Mouse (Mus musculus) monocyte, adult 5-6 weeks (primary cell): ENCODE measurements around the gene Vps37c. TPM values are rescaled to one million over a fixed set of nuclear protein-coding genes. Genes with fewer than 3 reads are reported as not detected.
A peak's percentile ranks its signal among the peaks of the same experiment; 100 is the strongest.

Experiments used
- ATAC-seq: fragments of 153-309, 156-312 bp; replicated peaks from 2 replicates; pipeline ENCODE4 v1.8.0; 2017; ENCODE audit warnings: mild to moderate bottlenecking; ENCODE audit not compliant: low TSS enrichment, insufficient number of reproducible peaks, severe bottlenecking, poor library complexity, low FRiP score
- total RNA-seq: library from RNA; stranded (forward); fragments of 200-1000, 200-491, 200-594 nt; gene quantifications from 3 replicates; pipeline ENCODE4 v1.2.3, GENCODE M21; 2017

The Vps37c gene
- 7.3 to 22.2 TPM (median 18.7 TPM) in 3 replicates for total RNA-seq

DNA sequence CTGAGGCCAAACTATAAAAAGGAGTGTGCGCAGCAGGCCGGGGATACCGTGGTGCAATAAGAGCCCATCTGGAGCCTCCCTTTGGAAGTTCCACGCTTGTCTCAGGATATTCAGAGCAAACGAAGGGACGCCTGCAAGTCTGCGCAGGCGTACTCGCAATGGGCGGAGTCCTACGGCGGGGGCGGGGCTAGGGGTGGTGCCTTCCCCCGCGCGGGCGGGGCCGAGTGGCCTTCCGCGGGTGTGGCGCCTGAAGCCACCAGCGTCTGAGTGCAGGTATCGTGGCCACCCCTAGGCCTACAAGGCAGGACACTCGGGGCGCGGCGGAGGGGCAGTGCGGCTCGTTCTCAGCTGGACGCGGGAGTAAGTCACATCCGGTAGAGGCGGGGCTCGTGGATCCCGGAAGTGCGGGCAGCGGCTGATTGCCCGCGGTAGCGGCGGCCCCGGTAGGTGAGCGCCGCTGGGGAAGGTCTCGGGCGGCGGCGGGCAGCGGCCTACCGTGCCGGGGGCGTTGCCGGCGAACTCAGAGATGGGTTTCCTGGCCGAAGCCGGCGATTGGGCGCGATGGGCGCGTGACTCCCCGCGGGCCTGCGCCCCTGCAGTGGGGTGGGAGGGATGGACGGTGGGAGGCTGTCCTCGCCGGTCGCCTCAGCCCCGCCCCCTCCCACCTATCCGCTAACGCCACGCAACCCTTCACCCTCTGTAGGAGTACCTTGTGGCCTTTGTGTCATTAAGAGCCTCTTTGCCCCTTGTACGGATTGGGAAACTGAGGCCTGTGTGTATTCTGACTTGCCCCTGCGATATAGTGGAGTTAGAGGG lies at the start of gene Vps37c:
Vps37c (plus strand) TSS at position 199 of the 816 bp plus-strand sequence.
- peak; percentile 79 for ATAC-seq

DNA sequence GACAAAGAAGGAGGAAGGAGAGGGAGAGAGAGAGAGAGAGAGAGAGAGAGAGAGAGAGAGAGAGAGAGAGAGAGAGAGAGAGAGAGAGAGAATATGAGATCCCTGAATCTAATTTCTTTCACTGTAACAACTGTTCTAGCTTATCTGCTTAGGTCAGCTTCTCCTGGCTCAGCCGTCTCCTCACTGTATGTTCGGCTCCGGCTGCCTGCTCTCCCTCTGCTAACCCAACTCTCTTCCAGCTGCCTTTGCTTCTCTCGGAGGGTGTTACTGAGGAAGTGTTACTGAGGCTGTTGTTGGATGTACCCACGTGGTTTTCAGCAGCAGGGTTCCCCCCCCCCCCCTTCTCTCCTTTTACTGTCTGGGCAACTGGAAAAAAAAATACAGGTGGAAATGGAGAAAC lies 48.5 kb upstream of the Vps37c start:
- no peak for ATAC-seq

DNA sequence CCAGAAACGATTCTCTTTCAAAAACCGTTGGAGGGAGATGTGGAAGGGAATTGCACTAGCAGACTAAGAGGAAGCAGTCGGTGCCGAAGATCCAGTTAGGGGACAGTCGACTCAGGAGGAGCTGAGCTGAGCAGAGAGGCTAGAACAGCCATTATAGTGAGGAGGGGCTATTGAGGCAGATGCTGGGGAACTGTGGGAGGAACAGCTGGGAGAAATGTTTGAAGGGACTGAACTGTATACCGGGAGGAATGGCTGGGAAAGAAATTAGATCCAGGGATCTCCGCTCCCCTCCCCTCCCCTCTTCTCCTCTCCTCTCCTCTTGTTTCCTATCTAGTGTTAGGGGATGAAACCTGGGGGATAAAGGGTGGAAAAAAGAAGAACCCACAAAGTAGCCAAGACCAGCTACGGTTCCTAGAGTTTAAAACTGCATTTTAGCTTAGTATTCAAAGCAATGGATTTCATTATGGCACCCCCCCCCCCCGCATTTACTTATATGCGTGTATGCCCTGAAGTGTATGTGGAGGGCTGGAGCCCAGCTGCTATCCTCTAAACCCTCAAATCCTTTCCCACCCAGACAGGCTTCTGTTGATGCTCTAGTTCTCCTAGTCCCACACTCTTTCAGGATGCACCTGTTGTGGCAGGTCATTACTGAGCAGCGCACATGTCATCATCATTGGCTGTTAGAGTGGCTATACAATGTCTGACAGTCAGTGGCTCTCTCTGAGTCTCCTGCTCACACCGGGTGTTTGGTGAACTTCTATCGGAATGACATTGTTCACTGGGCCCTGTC lies 47.8 kb upstream of the Vps37c start:
- no peak for ATAC-seq

DNA sequence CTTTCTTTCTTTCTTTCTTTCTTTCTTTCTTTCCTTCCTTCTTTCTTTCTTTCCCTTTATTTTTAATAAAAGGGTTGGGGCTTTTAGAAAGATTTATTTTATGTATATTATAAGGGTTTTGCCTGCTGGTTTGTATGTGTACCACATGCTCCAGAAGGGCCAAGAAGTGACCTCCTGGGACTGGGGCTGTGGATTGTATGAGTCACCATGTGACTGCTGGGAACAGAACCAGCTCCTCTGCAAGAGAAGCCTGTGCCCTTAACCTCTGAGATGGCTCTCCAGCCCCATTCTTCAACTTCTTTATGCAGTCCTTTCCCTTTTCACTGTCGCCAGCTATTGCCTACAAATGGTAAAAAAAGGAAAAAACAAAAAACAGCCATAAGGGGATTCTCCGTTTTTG lies 42.9 kb upstream of the Vps37c start:
- ATAC-seq, result no peak

DNA sequence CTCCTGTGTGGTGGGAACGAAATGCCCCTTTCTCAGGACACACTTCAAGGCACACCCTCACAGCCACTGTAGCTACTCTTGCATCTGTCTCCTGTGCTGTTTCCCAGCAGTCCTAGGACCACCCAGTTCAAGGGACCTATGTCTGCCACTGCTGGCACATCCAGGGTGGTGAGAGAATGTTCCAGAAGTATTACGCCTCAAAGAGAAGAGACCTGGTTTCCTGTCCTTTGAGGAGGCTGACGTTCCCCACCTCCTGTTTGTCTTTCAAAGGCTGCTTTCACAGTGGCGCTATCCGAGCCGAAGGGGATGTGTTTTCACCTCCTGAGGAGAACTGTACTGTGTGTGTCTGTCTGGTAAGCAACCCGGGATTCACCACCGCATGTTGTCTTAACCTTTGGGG lies 40.4 kb upstream of the Vps37c start:
- no peak for ATAC-seq

DNA sequence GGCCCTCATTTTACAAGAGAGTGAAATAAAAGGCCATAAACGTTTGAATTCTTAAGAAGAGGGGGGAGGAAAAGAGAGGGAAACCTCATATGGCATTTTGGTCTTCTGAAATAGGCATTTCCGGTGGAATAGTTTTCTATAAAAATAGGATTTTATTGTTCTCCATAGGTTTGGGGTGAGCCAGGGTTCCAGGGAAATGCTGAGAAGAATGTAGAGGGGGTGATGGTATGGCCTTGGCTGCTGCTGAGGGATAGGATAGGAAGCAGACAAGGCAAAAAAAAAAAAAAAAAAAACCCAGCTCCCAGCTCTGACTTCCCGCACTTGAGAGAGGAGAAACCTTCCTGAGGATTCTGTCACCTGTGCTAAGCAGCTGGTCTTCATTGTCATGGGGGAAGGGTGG lies 32.5 kb upstream of the Vps37c start:
- ATAC-seq, result no peak

DNA sequence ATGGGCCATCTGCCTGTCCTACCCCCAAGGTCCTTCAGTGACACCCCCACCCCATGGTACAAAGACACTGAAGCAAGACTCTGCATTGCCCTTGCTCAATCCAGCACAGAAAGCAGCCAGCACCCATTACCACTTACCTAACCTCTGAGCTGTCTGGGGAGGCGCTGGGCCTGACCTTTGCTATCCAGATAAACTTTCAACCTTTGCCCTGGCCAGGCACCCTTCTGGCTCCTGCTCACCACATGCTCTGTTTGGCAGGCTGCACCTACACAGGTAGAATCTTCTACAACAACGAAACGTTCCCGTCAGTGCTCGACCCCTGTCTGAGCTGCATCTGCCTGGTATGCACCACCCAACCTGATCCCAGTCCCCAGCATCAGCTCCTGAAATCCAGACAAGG lies 30.8 kb upstream of the Vps37c start:
- no peak for ATAC-seq

DNA sequence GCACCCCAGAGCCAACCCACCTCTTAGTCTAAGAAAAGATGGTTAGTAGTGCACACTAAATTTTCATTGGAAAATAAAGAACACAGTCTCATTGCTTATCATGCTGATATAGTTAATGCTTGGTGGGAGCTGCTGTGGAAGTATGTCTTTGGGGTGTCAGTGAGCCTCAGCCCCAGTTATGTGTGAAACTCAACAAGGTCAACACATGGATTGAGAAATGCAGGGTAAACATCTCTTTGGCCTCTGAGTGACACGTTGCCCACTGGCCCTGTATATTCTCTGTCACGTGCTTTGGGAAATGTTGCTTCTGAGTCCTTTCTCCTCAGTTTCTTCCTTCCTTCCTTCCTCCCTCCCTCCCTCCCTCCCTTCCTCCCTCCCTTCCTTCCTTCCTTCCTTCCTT lies 30.1 kb upstream of the Vps37c start:
- no peak for ATAC-seq

DNA sequence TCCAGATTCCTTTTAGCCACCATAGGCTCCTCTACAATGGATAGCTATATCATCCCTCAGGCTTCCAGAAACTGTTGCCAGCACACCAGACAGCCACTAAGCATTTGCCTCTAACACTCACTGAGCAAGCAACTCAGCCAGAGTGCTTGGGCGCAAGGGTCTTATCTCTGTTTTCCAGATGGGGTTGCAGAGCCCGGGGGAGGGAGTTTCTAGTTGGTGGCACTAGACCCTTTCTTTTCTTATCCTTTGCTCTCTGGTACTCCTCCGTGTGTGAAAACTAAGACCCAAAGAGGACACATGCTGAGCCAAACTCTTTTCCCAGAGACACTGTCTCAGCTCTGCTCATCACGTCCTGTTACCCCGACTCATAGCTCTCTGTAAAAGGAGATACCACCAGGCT lies 27.2 kb upstream of the Vps37c start:
- no peak for ATAC-seq

DNA sequence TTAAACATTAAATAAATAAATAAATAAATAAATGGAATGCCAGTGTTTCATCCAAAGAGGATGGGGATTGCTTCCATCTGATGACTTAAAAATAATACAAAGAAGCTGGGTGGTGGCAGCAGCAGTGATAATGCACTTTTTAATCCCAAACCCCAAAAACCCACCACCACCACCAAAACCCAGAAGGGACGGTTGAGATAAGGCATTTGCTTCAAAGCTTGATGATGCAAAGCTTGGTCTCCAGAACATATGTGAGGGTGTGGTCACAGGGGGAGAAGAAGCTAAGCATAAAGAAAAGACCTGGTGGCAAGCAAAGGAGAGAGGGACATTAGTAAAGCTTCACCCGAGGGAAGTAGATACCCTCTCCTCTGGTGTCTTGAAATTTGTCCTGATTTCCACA lies 26.6 kb upstream of the Vps37c start:
- no peak for ATAC-seq

DNA sequence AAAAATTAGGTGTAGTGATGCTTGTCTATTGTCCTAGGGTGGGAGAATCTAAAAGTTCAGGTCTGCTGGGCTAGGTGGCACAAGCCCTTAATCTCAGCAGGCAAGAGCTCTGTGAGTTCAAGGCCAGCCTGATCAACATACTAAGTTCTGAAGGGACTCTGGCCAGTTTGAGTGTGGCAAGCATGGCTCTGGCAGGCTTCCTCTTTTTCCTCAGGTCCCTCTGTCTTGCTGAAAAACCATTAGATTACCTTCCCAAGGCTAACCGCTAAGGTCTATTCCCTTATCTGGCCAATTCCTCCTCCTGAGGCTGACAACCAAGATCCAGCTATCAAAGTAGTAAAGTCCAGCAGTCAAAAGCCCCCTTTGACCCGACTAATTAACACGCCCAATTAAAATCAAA lies 25.9 kb upstream of the Vps37c start:
- ATAC-seq, result no peak

DNA sequence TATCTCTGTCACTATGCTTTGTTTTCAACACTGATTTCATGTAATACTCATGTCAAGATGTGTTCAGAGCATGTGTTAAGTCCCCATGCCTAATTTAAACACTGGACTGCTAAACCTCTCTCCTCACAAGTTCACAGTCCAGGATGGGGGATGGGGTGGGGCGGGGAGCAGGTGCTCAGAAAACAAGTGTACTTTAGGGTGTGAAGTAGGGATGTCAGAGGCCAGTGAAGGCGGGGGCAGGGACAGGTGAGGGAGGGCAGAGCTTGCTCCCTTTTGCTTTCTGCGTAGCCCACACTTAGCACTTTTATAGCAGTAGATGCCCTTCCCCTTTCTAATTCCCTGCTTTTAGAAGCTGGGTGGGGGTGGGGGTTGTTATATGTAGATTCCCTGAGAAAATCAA lies 23.4 kb upstream of the Vps37c start:
- no peak for ATAC-seq

DNA sequence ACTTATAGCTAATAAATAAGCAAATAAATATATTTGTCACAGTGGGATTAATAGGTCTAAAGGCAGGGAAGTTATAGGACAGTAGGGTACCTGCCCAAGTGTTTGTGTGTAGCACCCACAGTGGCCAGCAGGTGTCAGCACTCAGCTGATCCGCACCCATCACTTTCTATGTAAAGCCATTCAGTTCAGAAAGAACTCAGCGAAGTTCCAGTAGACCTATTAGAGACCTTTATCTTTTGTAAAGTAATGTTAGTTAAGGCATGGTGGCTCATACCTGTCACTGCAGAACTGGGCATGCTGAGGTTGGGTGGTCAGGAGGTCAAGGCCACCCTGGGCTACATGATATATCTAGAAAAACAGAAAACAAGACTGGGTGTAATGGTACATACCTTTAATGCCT lies 23.0 kb upstream of the Vps37c start:
- ATAC-seq, result peak; percentile 73

DNA sequence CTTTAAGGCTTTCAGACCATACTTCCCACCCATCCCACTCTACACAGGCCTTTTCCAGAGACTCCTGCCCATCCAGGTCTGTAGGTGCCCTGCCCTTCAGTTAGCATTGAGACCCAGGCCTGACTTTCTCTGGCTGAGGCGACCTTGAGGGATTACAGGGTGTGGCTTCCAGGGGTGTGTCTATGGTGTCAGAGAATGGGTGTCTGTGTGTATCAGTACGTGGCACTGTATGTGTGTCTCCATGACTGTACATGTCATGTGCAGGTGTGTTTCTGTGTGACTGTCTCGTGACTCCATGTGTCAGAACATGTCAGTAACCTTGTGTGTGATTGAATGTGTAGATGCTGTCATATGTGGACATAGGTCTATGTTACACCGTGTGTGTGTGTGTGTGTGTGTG lies 17.2 kb upstream of the Vps37c start:
- no peak for ATAC-seq

DNA sequence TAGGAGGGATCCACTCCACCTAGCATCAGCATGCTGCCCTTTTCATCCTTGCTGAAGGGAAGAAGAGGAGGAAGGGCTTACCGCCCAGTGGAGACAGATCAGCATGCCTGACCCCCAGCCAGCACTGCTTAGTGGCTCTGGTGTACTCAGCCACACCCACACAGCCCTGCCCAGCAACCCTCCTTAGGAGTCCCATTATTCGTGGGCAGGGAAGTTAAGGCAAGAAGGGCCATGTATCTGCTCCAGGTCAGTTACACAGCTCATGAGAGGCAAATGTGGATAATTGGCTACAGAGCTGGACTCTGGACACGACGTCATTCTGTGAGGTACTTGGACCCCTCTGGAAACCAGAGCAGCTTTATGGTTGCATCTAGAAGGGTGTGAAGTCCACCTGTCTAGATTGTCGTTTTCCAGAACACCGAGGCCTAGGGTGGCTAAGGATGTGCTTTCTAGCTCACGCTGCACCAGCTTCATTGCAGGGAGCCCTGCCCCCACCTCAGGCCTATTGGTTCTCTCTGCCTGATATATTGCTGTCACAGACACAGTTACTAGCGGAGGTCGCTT lies 16.6 kb upstream of the Vps37c start:
- ATAC-seq, result no peak

DNA sequence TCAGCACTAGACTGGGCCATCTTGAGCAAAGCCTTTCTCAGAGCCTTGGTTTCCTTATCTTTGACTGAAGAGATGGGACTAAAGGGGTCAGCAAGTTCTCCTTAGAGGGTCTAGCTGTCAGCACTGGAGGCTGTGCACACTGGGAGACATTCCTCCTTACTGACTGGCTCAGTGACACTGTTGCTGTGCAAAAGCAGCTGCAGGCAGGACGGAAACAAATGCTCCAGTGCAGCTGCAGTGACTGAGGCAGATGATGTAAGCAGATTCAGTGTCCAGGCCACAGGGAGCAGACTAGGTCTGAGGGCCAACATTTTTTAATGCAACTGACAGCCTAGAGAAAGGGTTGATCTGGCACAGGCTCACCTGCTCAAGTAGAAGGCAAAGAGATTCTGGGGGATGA lies 15.3 kb upstream of the Vps37c start:
- no peak for ATAC-seq

DNA sequence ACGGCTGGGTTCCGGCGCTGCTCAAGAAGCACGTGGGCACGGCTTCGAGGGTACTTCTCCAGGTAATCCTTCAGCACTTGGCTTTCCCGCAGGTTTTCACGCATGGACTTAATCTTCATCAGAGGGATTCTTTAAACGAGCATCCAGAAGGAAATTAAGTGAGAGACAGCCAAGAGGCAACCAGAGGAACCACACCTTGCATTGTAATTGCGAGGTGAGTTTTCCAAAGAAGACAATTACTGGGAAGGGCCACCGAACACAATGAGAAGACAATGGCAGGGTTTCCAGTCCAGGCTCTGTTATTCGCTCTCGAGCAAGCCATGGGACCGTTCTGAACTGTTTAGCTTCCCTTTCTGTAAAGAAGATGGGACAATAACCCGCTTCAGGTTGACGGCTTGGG lies 11.9 kb upstream of the Vps37c start:
- no peak for ATAC-seq

DNA sequence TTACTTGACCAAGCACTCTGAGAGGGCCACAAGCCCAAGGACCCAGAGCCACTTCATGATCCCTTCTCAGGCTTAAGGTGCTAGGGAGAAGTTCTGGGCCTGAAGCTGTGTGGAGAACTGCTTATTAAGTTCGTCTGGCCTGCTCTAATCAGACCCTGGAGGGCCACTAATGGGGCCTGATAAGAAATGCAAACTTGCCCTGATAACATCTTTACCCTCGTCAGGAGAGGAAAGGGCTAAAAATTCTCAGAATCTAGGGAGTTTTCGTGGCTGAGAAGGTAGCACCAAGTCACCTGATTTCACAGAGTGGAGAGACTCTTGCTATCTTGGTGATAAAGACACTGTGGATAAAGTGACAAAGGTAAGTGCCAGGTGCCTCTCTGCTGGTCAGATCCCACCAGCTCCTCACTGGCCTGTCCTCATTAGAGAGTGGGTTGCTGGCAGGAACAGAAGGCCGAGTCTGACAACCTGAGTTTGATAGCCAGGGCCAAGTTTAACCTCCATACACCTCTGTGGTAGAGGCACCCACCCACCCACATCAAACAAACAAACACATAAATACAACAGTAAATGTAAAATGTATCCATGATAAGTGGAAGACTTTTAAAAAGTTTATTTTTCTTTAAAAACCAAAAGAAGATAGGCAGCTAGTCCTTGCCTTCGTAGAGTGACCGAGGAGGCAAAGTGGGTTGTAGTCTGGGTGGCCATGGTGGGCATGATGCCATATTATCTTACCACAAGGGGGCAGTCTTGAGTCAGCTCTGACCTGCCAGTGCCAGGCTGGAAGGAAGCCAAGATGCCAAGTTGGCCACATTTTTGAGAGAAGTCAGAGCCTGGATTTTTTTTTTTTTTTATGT lies 10.4 kb upstream of the Vps37c start, which contains the start of gene Pga5:
Pga5 (minus strand) TSS at position 157 of the 857 bp plus-strand sequence.
- peak; percentile 84 for ATAC-seq

DNA sequence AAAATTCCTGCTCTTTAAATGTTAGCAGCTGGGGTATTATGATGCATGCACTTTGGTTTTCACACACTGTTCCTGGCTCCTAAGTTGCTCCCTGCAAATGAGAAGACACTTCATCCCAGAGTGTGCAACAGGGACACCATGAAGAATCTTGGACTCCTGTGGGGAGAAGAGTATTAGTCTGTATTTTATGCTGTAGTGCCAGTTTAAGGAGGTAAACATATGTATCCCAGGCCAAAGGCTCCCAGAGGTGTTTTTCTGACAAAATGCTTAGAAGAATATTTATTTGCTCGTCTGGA lies 9.8 kb upstream of the Vps37c start:
- no peak for ATAC-seq
